Mouse (Mus musculus) CH12.LX (cell line): ENCODE measurements at regions not wholly inside any gene's neighbourhood (a gene's known extent, or its start where the extent isn't known, plus 50 kb on each side); places are given as distances from the start of the nearest gene placed in this dataset.

Source experiments
- BHLHE40 ChIP-seq: IDR thresholded peaks from 2 replicates; pipeline ENCODE4 v1.6.1; 2011; ENCODE audit warnings: mild to moderate bottlenecking, low read depth, low read length, improper control_type of control experiment
- CHD1 ChIP-seq: IDR thresholded peaks from 2 replicates; pipeline ENCODE4 v1.6.1; 2012; ENCODE audit warnings: low read depth, low read length, improper control_type of control experiment, inconsistent platforms
- CTCF ChIP-seq, 2 experiments: IDR thresholded peaks in 1 of 2; conservative IDR thresholded peaks in 1 of 2; 2 replicates each; pipeline ENCODE4 v1.5.1; 2011 to 2012; ENCODE audit warnings: low read depth in 2 of 2, low read length in 2 of 2, improper control_type of control experiment in 1 of 2, inconsistent platforms in 1 of 2, mild to moderate bottlenecking in 1 of 2, moderate library complexity in 1 of 2
- EP300 ChIP-seq: IDR thresholded peaks from 2 replicates; pipeline ENCODE4 v1.6.1; 2011; ENCODE audit warnings: low read length, improper control_type of control experiment
- ETS1 ChIP-seq: conservative IDR thresholded peaks from 2 replicates; pipeline ENCODE4 v1.6.1; 2012; ENCODE audit warnings: low read depth, mild to moderate bottlenecking, inconsistent platforms, low read length, improper control_type of control experiment, moderate library complexity
- GABPA ChIP-seq: IDR thresholded peaks from 2 replicates; pipeline ENCODE4 v1.6.1; 2012; ENCODE audit warnings: low read depth, low read length, improper control_type of control experiment, inconsistent platforms; ENCODE audit not compliant: insufficient replicate concordance
- MAX ChIP-seq: IDR thresholded peaks from 2 replicates; pipeline ENCODE4 v1.6.1; 2011; ENCODE audit warnings: low read length, improper control_type of control experiment
- MXI1 ChIP-seq: IDR thresholded peaks from 2 replicates; pipeline ENCODE4 v1.6.1; 2011; ENCODE audit warnings: mild to moderate bottlenecking, low read depth, low read length, improper control_type of control experiment
- NRF1 ChIP-seq: IDR thresholded peaks from 2 replicates; pipeline ENCODE4 v1.6.1; 2014; ENCODE audit warnings: low read depth, mild to moderate bottlenecking, inconsistent platforms, low read length, improper control_type of control experiment, moderate library complexity
- PAX5 ChIP-seq: IDR thresholded peaks from 2 replicates; pipeline ENCODE4 v1.6.1; 2012; ENCODE audit warnings: low read length, inconsistent platforms, mixed read lengths
- POLR2A ChIP-seq: IDR thresholded peaks from 2 replicates; pipeline ENCODE4 v1.6.1; 2011; ENCODE audit warnings: low read depth, mild to moderate bottlenecking, improper control_type of control experiment, low read length
- SMC3 ChIP-seq: IDR thresholded peaks from 2 replicates; pipeline ENCODE4 v1.6.1; 2011; ENCODE audit warnings: low read depth, low read length, improper control_type of control experiment
- USF1 ChIP-seq: IDR thresholded peaks from 2 replicates; pipeline ENCODE4 v1.6.1; 2014; ENCODE audit warnings: low read depth, mild to moderate bottlenecking, inconsistent platforms, low read length, improper control_type of control experiment

GRCm38 (mm10) chr10:17288231-17288630 lies 434.8 kb upstream of the Cited2 start:
- no peak for TF ChIP-seq USF1
- TF ChIP-seq GABPA, result no peak
- no peak for TF ChIP-seq POLR2A
- no peak for TF ChIP-seq SMC3
- no peak for TF ChIP-seq PAX5
- TF ChIP-seq BHLHE40, result no peak
- TF ChIP-seq MXI1, result no peak
- no peak for TF ChIP-seq EP300
- TF ChIP-seq MAX, result no peak
- no peak for TF ChIP-seq CTCF (conservative IDR thresholded peaks at IDR 0.05 in 1 of 2, IDR thresholded peaks at IDR 0.05 in 1 of 2; ENCODE audit: low read depth in 2 of 2, low read length in 2 of 2)
- no peak for TF ChIP-seq NRF1
- no peak for TF ChIP-seq ETS1
- no peak for TF ChIP-seq CHD1
